Comparison of ENCODE assay signal across 1 mouse cellular context in the genomic region with DNA sequence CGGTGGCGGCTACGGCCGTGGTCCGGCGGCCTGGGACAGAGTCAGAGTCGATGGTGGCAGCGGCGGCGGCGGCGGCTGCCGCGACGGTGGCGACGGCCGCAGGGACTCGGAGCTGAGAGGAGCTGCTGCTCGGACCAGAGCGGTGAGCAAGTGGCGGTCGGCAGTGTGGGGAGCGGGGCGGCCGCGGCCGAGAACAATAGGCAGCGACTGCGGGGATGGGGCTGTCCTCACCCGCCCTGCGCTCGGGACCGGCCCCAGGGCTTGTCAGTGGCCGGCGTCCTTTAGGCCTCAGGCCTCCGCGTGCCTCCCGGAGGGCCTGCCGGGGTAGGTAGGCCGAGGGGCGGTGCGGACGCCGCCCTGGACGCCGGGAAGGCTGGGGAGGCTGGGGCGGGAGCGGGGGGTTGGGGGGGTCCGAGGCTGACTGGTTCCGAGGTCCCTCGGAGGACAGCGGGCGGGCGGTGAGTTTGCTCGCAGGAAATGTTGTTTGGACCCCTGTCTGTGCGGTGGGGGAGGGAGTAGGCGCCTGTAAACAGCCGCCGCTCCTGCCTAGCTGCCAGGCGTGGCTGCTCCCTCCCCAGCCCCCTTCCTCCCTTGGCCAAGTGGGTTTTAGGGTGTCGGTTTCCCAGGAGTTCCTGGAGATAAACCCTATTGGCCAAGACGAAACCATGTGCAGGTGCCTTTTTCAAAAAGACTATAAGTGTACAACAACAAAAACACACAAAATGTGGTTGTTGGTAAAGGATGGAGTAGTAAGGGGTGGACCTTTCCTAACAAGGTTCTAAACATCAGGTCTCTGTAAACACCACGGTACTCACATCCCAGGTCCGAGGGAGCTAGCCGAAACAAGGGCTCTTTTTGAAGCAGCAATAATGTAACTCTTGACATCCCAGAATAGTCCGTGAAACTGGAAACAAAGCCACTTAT.
TF ChIP-seq lines count a peak whose summit lies in the region.

No protein-coding gene starts in this region.

TF ChIP-seq in CH12.LX, 34 proteins besides CTCF, POLR2A, EP300 and RAD21 (continued from another document):
- TF ChIP-seq ZMIZ1 (IDR thresholded peaks at IDR 0.05; ENCODE audit: low read depth, low read length) (no peak), MAX (IDR thresholded peaks at IDR 0.05; ENCODE audit: low read length) (no peak), SIN3A (IDR thresholded peaks at IDR 0.05; ENCODE audit: low read length) (peak; percentile 4; the same call in 1 of the 2 replicates), MYC (IDR thresholded peaks at IDR 0.05; ENCODE audit: low read depth, low read length) (no peak), CHD2 (IDR thresholded peaks at IDR 0.05; ENCODE audit: low read length) (no peak), RCOR1 (conservative IDR thresholded peaks at IDR 0.05; ENCODE audit: low read depth, low read length) (no peak), NRF1 (IDR thresholded peaks at IDR 0.05; ENCODE audit: low read depth, low read length) (no peak), ETS1 (conservative IDR thresholded peaks at IDR 0.05; ENCODE audit: low read depth, low read length) (no peak), MXI1 (IDR thresholded peaks at IDR 0.05; ENCODE audit: low read depth, low read length) (peak; percentile 29; the same call in 1 of the 2 replicates)
TF ChIP-seq in CH12.LX: peak in this region for 2.
